Mouse (Mus musculus): ENCODE measurements around the gene Vcam1.

Vcam1 gene

DNA sequence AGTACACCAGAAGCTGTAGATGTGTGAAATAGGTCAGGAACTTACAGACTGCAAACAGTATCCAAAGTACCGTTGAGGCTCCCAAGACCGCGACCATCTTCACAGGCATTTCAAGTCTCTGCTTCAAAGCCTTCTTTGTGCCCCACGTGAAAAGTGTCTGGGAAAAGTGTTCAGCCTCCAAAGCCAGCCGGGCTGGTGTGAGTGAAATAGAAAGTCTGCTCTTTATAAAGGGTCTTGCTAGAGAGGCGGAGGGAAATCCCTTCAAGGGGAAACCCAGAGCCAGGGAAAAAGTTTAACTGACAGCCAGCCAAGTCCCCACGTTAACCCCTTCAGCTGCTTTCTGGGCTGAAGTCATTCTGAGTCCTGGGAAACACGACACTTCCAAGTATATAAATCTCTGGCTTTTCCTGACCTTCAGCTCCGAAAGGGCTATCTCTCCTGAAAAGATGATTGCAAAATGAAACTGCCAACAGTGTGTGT, at the start of gene Vcam1:
Gene Vcam1 (minus strand): TSS at position 430 of the 480 bp plus-strand sequence.
- DNase-seq (ENCODE audit: low read depth, low spot score) = no peak

- DNase-seq (ENCODE audit: low read depth, low spot score) = no peak
Observed at GRCm38 (mm10) chr3:116175106-116175505, 45.6 kb upstream of the Vcam1 start.

- DNase-seq (ENCODE audit: low read depth, low spot score) = no peak
Observed at GRCm38 (mm10) chr3:116171461-116171860, 42.0 kb upstream of the Vcam1 start.

GRCm38 (mm10) chr3:116168056-116168455, 38.6 kb upstream of the Vcam1 start:
- no peak for DNase-seq (ENCODE audit: low read depth, low spot score)

DNA sequence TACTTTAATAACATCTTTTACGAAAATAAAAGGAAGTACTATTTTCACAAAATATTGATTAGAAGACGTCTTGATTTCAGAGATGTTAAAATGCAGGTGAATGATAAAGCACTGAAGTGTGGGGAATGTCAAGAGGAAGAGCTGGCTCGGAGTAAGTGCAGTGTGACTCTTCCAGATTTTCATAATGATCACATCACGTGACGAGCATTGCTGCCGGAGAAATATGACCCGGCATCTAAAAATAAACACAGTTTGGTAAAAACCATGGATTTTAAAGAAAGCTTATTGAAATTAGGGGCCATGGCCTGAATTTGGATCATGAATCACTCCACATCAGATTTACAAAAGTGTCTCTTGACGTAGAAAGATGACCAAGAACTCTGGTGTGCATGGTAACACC, 36.8 kb upstream of the Vcam1 start:
- no peak for DNase-seq (ENCODE audit: low read depth, low spot score)

GRCm38 (mm10) chr3:116165030-116165429, 35.5 kb upstream of the Vcam1 start:
- DNase-seq (ENCODE audit: low read depth, low spot score) = no peak

GRCm38 (mm10) chr3:116163517-116163916, 34.0 kb upstream of the Vcam1 start:
- DNase-seq (ENCODE audit: low read depth, low spot score) = no peak

GRCm38 (mm10) chr3:116162097-116162666, 32.7 kb upstream of the Vcam1 start:
- DNase-seq (ENCODE audit: low read depth, low spot score) = no peak

- DNase-seq (ENCODE audit: low read depth, low spot score) = no peak
Observed at GRCm38 (mm10) chr3:116159376-116159775, 29.9 kb upstream of the Vcam1 start.

DNA sequence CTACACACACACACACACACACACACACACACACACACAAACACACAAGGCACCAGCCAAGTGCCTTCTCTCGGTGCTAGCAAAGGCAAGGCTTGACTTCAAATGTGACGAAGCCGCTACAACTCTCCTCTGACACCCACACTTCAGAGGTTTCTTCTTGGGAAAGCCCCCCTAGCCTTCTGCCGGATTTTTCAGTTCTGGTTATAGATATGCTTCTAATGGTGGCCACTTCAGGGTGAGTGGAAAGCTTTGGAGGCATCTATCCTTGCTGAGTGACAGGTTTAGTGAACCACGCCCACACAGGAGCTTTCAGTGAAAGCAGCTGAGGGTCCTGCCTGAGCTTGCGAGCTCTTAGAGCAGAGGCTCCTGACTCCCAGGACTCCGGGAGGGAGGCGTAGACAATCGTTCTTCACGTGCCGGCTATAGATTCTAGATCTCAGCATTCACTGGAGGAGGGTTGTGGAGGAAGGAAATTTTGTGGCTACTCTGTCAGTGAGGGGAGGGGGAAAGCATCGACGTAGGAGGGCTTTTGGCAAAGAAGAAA, 28.0 kb upstream of the Vcam1 start:
- no peak for DNase-seq (ENCODE audit: low read depth, low spot score)

DNA sequence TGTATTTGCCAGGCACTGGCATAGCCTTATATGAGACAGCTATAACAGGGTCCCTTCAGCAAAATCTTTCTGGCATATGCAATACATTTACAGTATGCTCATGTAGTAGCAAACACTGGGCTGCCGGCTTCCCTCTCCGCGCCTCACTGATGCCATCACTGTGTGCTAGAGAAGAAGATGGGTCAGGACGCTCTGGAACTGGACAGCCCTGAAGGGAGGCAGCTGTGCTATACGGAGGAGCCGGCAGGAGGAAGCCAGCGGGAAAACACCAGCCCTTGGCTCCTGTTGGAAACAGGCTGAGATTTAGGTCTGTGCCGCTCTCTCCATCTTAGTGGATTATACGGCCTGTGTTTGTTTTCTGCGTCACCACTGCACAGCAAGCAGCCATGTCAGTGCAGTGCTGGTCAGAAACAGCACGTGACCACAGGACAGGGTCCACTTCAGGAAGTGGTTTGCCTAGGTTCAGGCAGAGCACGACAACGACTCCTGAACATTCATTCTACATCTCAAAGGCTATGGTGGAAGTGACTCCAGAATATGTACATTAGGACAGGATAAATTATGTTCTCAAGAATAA, 20.7 kb upstream of the Vcam1 start:
- no peak for DNase-seq (ENCODE audit: low read depth, low spot score)

GRCm38 (mm10) chr3:116149096-116149495, 19.6 kb upstream of the Vcam1 start:
- no peak for DNase-seq (ENCODE audit: low read depth, low spot score)

- DNase-seq (ENCODE audit: low read depth, low spot score) = no peak
Observed at GRCm38 (mm10) chr3:116148676-116149075, 19.2 kb upstream of the Vcam1 start.

- DNase-seq (ENCODE audit: low read depth, low spot score) = no peak
Observed at GRCm38 (mm10) chr3:116141226-116141625, 11.7 kb upstream of the Vcam1 start.

- DNase-seq (ENCODE audit: low read depth, low spot score) = no peak
Observed at GRCm38 (mm10) chr3:116139000-116139399, 9.5 kb upstream of the Vcam1 start.

GRCm38 (mm10) chr3:116138081-116138480, 8.6 kb upstream of the Vcam1 start:
- DNase-seq (ENCODE audit: low read depth, low spot score) = no peak

GRCm38 (mm10) chr3:116133363-116133762, 3.9 kb upstream of the Vcam1 start:
- DNase-seq (ENCODE audit: low read depth, low spot score) = no peak

DNA sequence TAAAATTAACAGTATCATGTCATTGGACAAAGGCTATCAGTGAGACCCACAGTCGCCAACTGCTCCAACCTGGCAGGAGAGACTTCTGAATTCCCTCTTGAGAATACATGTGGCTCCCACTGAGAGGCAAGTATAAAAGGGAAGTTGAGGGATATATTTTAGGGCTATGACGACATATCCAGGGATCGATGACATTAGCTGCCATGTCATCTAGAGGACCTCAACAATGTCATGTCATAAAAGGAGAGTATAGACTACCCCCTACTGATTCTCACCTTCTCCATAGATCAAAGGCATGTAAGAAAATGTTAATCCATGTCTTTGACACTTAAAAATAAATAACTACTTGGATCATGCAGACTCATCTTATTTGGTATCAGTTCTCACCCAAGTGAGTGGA, 1.2 kb upstream of the Vcam1 start:
- no peak for DNase-seq (ENCODE audit: low read depth, low spot score)

DNA sequence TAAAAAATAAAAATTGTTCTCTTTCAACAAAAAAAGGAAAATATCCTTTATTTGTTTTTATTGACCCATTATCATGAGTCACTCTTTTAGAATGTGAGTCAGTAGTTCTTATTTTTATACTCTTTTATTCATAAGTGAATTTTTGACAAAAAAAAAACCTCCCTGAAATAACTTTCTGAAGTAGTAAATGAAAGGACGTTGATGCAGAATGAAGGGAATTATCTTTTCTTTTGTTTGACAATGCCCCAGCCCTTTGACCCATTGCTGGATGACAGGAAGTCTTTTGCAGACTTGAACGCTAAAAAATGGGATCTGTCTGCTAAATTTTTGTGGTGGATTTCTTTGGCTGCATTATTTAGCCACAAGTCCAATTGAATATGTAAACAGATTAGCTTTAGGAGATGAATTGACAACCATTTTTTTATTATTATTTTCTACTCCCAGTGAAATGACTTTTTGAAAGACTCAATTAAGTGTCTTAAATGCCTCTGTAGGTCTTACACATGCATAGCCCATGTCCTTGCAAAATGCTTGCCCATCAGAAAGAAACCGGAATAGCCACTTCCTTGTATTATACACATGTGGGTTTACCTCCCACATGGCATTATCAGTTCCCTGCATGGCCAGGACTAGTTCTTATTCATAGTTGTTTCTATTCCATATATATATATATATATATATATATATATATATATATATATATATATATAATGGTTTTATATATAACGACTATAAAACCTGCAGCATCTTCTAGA, 530 bp upstream of the Vcam1 start:
- no peak for DNase-seq (ENCODE audit: low read depth, low spot score)

GRCm38 (mm10) chr3:116128311-116129204, 930 bp downstream of the Vcam1 start:
- no peak for DNase-seq (ENCODE audit: low read depth, low spot score)

DNA sequence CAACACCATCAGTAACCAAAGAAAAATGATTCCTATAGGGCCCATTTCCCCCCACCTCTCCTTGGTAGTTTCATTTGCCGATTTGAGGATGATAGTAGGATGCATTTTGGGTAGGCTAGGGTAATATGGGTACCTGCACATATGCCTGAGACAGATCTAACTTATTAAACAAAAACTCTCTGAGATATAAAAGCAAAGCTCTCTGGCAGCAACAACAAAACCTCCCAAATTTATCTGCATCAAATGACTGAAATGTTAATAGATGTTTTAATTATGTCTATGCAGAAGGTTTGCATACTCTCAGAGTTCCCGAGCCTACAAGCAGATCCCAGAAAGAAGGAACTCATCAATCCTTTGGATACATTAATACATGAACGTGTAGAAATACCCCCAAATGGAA, 1.7 kb downstream of the Vcam1 start:
- no peak for DNase-seq (ENCODE audit: low read depth, low spot score)

DNA sequence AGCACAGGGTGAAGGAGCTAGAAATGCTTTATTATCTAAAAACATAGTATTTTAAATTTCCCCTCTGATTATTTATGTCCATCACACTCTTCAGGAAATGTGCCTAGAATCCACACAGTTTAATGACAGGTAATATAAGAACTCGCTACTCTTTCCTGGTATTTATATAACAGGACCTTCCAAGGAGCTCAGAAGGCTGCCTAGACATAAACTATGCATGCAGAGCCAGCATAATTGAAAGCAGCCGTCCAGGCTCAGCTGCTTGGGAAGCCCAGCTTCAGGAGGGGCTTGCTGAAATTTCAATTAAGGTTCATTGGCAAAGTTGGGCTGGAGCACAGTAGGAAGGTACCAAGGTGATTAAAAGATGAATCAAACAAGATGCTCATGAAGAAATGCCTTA, 2.2 kb downstream of the Vcam1 start:
- no peak for DNase-seq (ENCODE audit: low read depth, low spot score)

Measured in R1 (cell line).